ENCODE assay signal across 22 mouse cellular contexts in the genomic region with DNA sequence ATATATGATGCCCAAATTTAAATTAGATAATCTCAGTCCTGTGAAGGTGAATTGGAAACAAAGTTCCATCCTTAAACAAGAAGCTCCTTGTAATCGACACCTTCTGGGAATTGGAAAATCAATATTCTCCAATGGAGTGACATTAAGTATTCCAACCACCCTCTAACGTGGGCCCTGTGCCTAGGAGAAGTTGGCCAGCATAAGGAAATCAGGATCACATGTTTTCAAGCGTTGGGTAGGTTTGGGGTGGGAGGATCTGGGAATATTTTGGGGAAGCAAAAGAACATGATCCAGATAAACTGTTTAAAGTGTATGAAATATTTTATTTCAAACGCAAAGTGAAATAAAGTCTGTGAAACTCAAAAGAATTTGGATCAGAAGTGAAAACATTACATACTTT.
"Had no signal": no experiment of that assay in that cellular context is flagged by ENCODE, and none has a peak within 500 bp of the region (broad histone marks: within the 10 kb centered on the region; RNA-seq: fewer than 3 reads in every experiment).

No protein-coding gene starts in this region.

- ATAC-seq: forebrain, embryonic 13.5 days; forebrain, embryonic 14.5 days; forebrain, embryonic 15.5 days; forebrain, embryonic 16.5 days; forebrain, postnatal 0 days had no signal

- DNase-seq: cerebellum, adult 2 months; cerebellum, adult 8-10 months; cerebellum, adult 9-10 months; cerebellum, adult 9-11 months; cerebellum, postnatal 10 days; cerebellum, postnatal 14 days; cerebellum, postnatal 25 days; cerebellum, postnatal 36 days; embryo, embryonic 11 days; forebrain, postnatal 0 days; gastrocnemius, adult 2 months; gastrocnemius, postnatal 10 days; gastrocnemius, postnatal 14 days; gastrocnemius, postnatal 25 days; gastrocnemius, postnatal 36 days; heart, adult 11 months; heart, adult 18-20 months; heart, adult 2 months had no signal
